Mouse (Mus musculus): ENCODE data around the gene Tjp3. TPM values are rescaled to one million over a fixed set of nuclear protein-coding genes. Genes with fewer than 3 reads are reported as not detected.

Gene Tjp3
- polyA plus RNA-seq (2014; fragmentation: Nextera tagmentation; extraction: Ambion mirVana): 3.9 and 4.0 TPM in 2 replicates

GRCm38 (mm10) chr10:81291511-81292104 lies at the start of gene Tjp3:
TSS of gene Tjp3 (minus strand) at chr10:81291581.
- DNase-seq (ENCODE audit: low spot score, missing footprints) (no peak), ATAC-seq (ENCODE audit: low FRiP score) (no peak)
- Histone ChIP-seq H3K9ac (ENCODE audit: low read length) (no peak within 1 kb of the TSS), H3K27me3 (ENCODE audit: control insufficient read depth, insufficient read depth, low read length) (peaks cover 23% of the 10 kb centered on the region), H3K36me3 (ENCODE audit: control insufficient read depth, insufficient read depth, low read length) (no peaks in the 10 kb centered on the region), H3K4me1 (ENCODE audit: control insufficient read depth, insufficient read depth, low read length) (peaks cover 11% of the 10 kb centered on the region), H3K4me3 (ENCODE audit: low read depth, low read length) (no peak within 1 kb of the TSS), H3K9me3 (ENCODE audit: control insufficient read depth, low read length) (no peaks in the 10 kb centered on the region), H3K27ac (ENCODE audit: low read depth, low read length) (no peak within 1 kb of the TSS), H3K4me2 (no peak within 1 kb of the TSS)
- 79% methylated on average over 9 of the region's 9 CpGs for WGBS

- Histone ChIP-seq H3K9me3 (ENCODE audit: control insufficient read depth, low read length) (no peaks in the 10 kb centered on the region), H3K4me3 (ENCODE audit: low read depth, low read length) (no peak overlapping the region), H3K27me3 (ENCODE audit: control insufficient read depth, insufficient read depth, low read length) (peaks cover 41% of the 10 kb centered on the region), H3K4me2 (no peak overlapping the region), H3K27ac (ENCODE audit: low read depth, low read length) (no peak overlapping the region), H3K4me1 (ENCODE audit: control insufficient read depth, insufficient read depth, low read length) (peaks cover 7% of the 10 kb centered on the region), H3K36me3 (ENCODE audit: control insufficient read depth, insufficient read depth, low read length) (no peaks in the 10 kb centered on the region), H3K9ac (ENCODE audit: low read length) (no peak overlapping the region)
- WGBS: 36% methylated on average over 17 of the region's 17 CpGs
- DNase-seq (ENCODE audit: low spot score, missing footprints) (no peak), ATAC-seq (ENCODE audit: low FRiP score) (no peak)
Observed at GRCm38 (mm10) chr10:81340551-81341332, 49.4 kb upstream of the Tjp3 start.

DNA sequence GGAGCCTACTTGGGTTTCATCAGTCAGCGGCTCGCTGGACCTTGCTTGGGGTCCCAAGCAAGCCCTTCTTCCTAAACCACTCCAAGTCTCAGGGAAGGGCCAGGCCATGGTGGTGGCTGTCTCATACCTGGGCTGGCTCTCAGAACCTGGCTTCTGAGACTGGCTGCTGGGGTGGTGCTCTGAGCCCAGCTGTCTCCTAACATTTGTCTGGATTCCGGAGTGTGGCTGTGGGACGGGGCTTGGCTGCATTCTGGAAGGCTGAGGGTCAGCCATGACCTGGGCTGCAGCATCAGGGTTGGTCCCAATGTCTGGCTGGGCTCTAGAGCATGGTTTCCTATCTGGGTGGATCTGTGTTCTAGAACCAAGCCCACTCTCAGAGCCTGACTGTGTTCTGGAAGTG lies 45.2 kb upstream of the Tjp3 start:
- no peaks in the 10 kb centered on the region for H3K9me3 ChIP-seq (ENCODE audit: control insufficient read depth, low read length)
- H3K27ac ChIP-seq (ENCODE audit: low read depth, low read length): no peak overlapping the region
- H3K27me3 ChIP-seq (ENCODE audit: control insufficient read depth, insufficient read depth, low read length): peaks cover 20% of the 10 kb centered on the region
- ATAC-seq (ENCODE audit: low FRiP score) (no peak), DNase-seq (ENCODE audit: low spot score, missing footprints) (no peak)
- H3K4me3 ChIP-seq (ENCODE audit: low read depth, low read length): no peak overlapping the region
- peaks cover 4% of the 10 kb centered on the region; the same call in 1 of the 2 replicates for H3K4me1 ChIP-seq (ENCODE audit: control insufficient read depth, insufficient read depth, low read length)
- no peak overlapping the region for H3K9ac ChIP-seq (ENCODE audit: low read length)
- no peak overlapping the region for H3K4me2 ChIP-seq
- 90% methylated on average over 4 of the region's 4 CpGs for WGBS
- H3K36me3 ChIP-seq (ENCODE audit: control insufficient read depth, insufficient read depth, low read length): no peaks in the 10 kb centered on the region

DNA sequence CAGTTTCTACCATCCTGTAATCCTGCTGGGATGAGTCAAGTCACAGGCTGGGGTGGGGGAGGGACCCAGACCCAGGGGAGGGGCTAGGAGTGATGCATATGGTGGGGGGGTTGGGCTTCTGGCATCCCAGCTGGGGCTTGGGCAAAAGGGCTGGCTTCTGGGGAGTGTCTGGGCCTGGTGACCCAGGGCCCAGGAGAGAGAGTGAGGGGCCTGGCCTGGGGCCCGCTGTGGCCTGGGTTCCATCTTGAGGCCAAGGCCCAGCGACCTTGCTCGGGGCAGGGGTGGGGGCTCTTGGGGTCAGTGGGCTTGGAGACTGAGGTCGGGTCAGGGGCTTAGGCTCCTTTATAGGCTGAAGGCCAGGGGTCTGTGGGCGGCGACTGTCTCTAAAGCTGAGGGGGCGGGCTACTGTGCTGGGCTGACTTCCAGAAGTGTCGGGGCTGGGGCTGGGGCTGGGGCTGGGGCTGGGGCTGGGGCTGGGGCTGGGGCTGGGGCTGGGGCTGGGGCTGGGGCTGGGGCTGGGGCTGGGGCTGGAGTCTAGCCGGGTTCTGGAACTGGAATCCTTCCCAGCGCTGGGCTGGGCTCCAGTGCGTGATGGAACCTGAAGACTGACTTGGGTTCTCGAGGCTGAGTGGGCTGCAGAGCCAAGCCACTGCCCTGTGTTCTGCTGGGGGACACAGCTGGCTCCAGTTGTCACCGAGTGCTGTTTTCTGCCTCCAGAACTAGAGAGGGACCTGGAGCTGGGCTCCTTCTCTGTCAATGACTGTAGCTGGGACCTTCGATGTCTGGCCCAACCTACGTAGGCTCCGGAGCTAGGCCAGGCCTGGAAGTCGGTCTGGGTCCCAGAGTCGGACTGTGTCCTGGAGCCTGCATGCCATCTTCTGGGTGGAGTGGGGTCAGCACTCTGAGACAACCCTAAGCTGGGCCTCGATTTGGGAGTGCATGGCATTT lies 44.3 kb upstream of the Tjp3 start:
- Histone ChIP-seq H3K9me3 (ENCODE audit: control insufficient read depth, low read length) (no peaks in the 10 kb centered on the region), H3K4me2 (no peak overlapping the region), H3K9ac (ENCODE audit: low read length) (no peak overlapping the region), H3K27ac (ENCODE audit: low read depth, low read length) (no peak overlapping the region), H3K36me3 (ENCODE audit: control insufficient read depth, insufficient read depth, low read length) (no peaks in the 10 kb centered on the region), H3K4me1 (ENCODE audit: control insufficient read depth, insufficient read depth, low read length) (peaks cover 4% of the 10 kb centered on the region; the same call in 1 of the 2 replicates), H3K27me3 (ENCODE audit: control insufficient read depth, insufficient read depth, low read length) (peaks cover 16% of the 10 kb centered on the region), H3K4me3 (ENCODE audit: low read depth, low read length) (no peak overlapping the region)
- DNase-seq (ENCODE audit: low spot score, missing footprints): peak; percentile 84
- WGBS: 37% methylated on average over 18 of the region's 19 CpGs
- peak; percentile 41 for ATAC-seq (ENCODE audit: low FRiP score)

- no peak overlapping the region for H3K4me2 ChIP-seq
- H3K36me3 ChIP-seq (ENCODE audit: control insufficient read depth, insufficient read depth, low read length): no peaks in the 10 kb centered on the region
- WGBS: 44% methylated on average over 11 of the region's 11 CpGs
- H3K4me1 ChIP-seq (ENCODE audit: control insufficient read depth, insufficient read depth, low read length): peaks cover 4% of the 10 kb centered on the region; the same call in 1 of the 2 replicates
- peaks cover 16% of the 10 kb centered on the region for H3K27me3 ChIP-seq (ENCODE audit: control insufficient read depth, insufficient read depth, low read length)
- no peak overlapping the region for H3K27ac ChIP-seq (ENCODE audit: low read depth, low read length)
- no peak overlapping the region for H3K4me3 ChIP-seq (ENCODE audit: low read depth, low read length)
- no peaks in the 10 kb centered on the region for H3K9me3 ChIP-seq (ENCODE audit: control insufficient read depth, low read length)
- DNase-seq (ENCODE audit: low spot score, missing footprints): peak; percentile 84
- ATAC-seq (ENCODE audit: low FRiP score): no peak
- no peak overlapping the region for H3K9ac ChIP-seq (ENCODE audit: low read length)
Observed at GRCm38 (mm10) chr10:81334324-81334723, 42.9 kb upstream of the Tjp3 start.

DNA sequence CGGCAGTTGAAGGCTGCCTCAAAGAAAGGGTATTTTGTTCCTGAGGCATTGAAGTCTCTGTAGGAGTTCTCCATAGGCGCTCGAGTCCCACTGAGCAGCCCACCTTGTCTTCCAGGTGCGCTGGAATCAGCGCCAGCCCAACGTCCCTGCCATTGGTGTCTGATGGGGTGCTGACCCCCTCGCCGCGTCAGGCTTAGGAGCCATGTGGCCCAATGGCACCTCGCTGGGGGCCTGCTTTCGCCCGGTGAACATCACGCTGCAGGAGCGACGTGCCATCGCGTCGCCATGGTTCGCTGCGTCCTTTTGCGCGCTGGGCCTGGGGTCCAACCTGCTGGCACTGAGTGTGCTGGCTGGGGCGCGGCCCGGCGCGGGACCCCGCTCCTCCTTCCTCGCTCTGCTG lies 40.9 kb upstream of the Tjp3 start:
- no peak for DNase-seq (ENCODE audit: low spot score, missing footprints)
- Histone ChIP-seq H3K9me3 (ENCODE audit: control insufficient read depth, low read length) (no peaks in the 10 kb centered on the region), H3K9ac (ENCODE audit: low read length) (no peak overlapping the region), H3K4me1 (ENCODE audit: control insufficient read depth, insufficient read depth, low read length) (peaks cover 4% of the 10 kb centered on the region; the same call in 1 of the 2 replicates), H3K27me3 (ENCODE audit: control insufficient read depth, insufficient read depth, low read length) (peaks cover 9% of the 10 kb centered on the region), H3K36me3 (ENCODE audit: control insufficient read depth, insufficient read depth, low read length) (no peaks in the 10 kb centered on the region; the same call in 1 of the 2 replicates), H3K27ac (ENCODE audit: low read depth, low read length) (no peak overlapping the region), H3K4me3 (ENCODE audit: low read depth, low read length) (no peak overlapping the region), H3K4me2 (no peak overlapping the region; the same call in 1 of the 2 replicates)
- WGBS: 9% methylated on average over 28 of the region's 29 CpGs
- no peak for ATAC-seq (ENCODE audit: low FRiP score)

- no peaks in the 10 kb centered on the region for H3K9me3 ChIP-seq (ENCODE audit: control insufficient read depth, low read length)
- H3K4me3 ChIP-seq (ENCODE audit: low read depth, low read length): no peak overlapping the region
- ATAC-seq (ENCODE audit: low FRiP score): no peak
- H3K4me1 ChIP-seq (ENCODE audit: control insufficient read depth, insufficient read depth, low read length): no peaks in the 10 kb centered on the region
- no peak overlapping the region for H3K4me2 ChIP-seq
- H3K36me3 ChIP-seq (ENCODE audit: control insufficient read depth, insufficient read depth, low read length): peaks cover 17% of the 10 kb centered on the region
- H3K27ac ChIP-seq (ENCODE audit: low read depth, low read length): no peak overlapping the region
- H3K27me3 ChIP-seq (ENCODE audit: control insufficient read depth, insufficient read depth, low read length): peaks cover 9% of the 10 kb centered on the region
- H3K9ac ChIP-seq (ENCODE audit: low read length): no peak overlapping the region
- 71% methylated on average over 4 of the region's 4 CpGs for WGBS
- DNase-seq (ENCODE audit: low spot score, missing footprints): no peak
Observed at GRCm38 (mm10) chr10:81330007-81330406, 38.6 kb upstream of the Tjp3 start.

DNA sequence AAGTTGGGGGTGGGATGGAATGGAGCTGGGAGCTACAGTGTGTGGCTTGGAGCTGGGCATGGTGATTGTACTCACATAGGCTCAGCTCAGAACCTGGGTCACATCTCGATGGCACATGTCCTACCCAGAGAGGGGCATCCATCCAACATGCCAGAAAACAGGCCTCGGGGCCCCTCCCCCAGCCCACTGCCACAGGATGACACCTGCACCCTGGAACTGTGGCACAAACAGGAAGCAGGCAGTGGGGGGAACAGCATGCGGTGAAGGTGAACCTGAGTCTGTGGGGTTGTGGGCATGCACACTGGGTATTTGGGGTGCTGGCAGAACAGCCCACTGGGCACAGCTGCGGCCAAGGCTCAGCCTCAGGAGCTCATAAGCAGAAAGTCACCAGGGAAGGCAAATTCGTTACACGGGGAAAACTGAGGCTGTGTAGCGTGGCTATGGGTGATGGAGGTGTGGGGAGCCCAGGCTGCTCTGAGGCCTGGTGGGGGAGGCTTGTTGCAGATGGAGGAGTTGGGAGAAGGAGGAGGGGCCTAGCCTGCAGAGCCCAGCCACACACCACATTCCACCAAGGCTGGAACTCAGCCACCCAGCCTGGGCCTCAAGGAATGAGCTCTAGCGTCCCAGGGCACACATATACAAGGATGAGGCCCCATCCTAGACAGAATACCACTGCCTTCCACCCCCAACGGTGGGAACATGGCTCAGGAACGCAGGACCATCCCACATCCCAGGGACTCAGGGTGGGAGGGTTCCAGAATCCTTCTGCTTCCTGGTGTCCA lies 38.0 kb upstream of the Tjp3 start:
- H3K9ac ChIP-seq (ENCODE audit: low read length): no peak overlapping the region
- peaks cover 23% of the 10 kb centered on the region for H3K36me3 ChIP-seq (ENCODE audit: control insufficient read depth, insufficient read depth, low read length)
- H3K4me1 ChIP-seq (ENCODE audit: control insufficient read depth, insufficient read depth, low read length): no peaks in the 10 kb centered on the region
- H3K4me3 ChIP-seq (ENCODE audit: low read depth, low read length): no peak overlapping the region
- DNase-seq (ENCODE audit: low spot score, missing footprints) (no peak), ATAC-seq (ENCODE audit: low FRiP score) (no peak)
- no peak overlapping the region for H3K27ac ChIP-seq (ENCODE audit: low read depth, low read length)
- WGBS: 72% methylated on average over 10 of the region's 10 CpGs
- H3K4me2 ChIP-seq: no peak overlapping the region
- peaks cover 9% of the 10 kb centered on the region for H3K27me3 ChIP-seq (ENCODE audit: control insufficient read depth, insufficient read depth, low read length)
- H3K9me3 ChIP-seq (ENCODE audit: control insufficient read depth, low read length): no peaks in the 10 kb centered on the region
